Mouse (Mus musculus) lung, embryonic 15.5 days (tissue): ENCODE results near the gene Kmo. TPM values are rescaled to one million over a fixed set of nuclear protein-coding genes. Genes with fewer than 3 reads are reported as not detected.

Experiments
- ATAC-seq: fragments of 200-750 bp; cut with Nextera tagmentation; 2 replicates; pipeline ENCODE4 v1.8.0; 2017; ENCODE audit warnings: moderate number of reproducible peaks, borderline replicate concordance; ENCODE audit not compliant: low FRiP score, low TSS enrichment; ENCODE audit errors: extremely low read depth
- H3K27ac ChIP-seq: fragments of 300-500 bp; sonication (generic); 2 replicates; pipeline ENCODE4 v1.5.1; 2015; ENCODE audit warnings: moderate library complexity, mild to moderate bottlenecking, inconsistent platforms
- H3K27me3 ChIP-seq: fragments of 300-500 bp; sonication (generic); 2 replicates; pipeline ENCODE4 v1.6.1; 2015; ENCODE audit warnings: inconsistent platforms
- H3K36me3 ChIP-seq: fragments of 300-500 bp; sonication (generic); 2 replicates; pipeline ENCODE4 v1.6.1; 2015; ENCODE audit warnings: inconsistent platforms
- H3K4me1 ChIP-seq: fragments of 300-500 bp; sonication (generic); 2 replicates; pipeline ENCODE4 v1.6.1; 2015; ENCODE audit warnings: inconsistent platforms
- H3K4me2 ChIP-seq: fragments of 300-500 bp; sonication (generic); 2 replicates; pipeline ENCODE4 v1.6.1; 2015; ENCODE audit warnings: inconsistent platforms, mild to moderate bottlenecking, moderate library complexity
- H3K4me3 ChIP-seq: fragments of 300-500 bp; sonication (generic); 2 replicates; pipeline ENCODE4 v1.5.1; 2015; ENCODE audit warnings: mild to moderate bottlenecking, inconsistent platforms
- H3K9ac ChIP-seq: fragments of 300-500 bp; sonication (generic); 2 replicates; pipeline ENCODE4 v1.6.1; 2015; ENCODE audit warnings: inconsistent platforms
- H3K9me3 ChIP-seq: fragments of 300-500 bp; sonication (generic); 2 replicates; pipeline ENCODE4 v1.6.1; 2016; ENCODE audit warnings: inconsistent platforms
- WGBS: fragments of 180-500 bp; shearing (Covaris S2); methylation state at CpG from one replicate; pipeline ENCODE4 v1.1.7; 2015; 5-methylcytosine and 5-hydroxymethylcytosine counted together
- polyA plus RNA-seq: library from polyadenylated mRNA; unstranded; fragments of >200 nt; fragmentation: Nextera tagmentation; extraction: Ambion mirVana; gene quantifications from 2 replicates; pipeline ENCODE4 v1.2.1, GENCODE M21; 2015

The Kmo gene
- polyA plus RNA-seq, 1 experiment from 2014 or later, result 0.22 TPM

DNA sequence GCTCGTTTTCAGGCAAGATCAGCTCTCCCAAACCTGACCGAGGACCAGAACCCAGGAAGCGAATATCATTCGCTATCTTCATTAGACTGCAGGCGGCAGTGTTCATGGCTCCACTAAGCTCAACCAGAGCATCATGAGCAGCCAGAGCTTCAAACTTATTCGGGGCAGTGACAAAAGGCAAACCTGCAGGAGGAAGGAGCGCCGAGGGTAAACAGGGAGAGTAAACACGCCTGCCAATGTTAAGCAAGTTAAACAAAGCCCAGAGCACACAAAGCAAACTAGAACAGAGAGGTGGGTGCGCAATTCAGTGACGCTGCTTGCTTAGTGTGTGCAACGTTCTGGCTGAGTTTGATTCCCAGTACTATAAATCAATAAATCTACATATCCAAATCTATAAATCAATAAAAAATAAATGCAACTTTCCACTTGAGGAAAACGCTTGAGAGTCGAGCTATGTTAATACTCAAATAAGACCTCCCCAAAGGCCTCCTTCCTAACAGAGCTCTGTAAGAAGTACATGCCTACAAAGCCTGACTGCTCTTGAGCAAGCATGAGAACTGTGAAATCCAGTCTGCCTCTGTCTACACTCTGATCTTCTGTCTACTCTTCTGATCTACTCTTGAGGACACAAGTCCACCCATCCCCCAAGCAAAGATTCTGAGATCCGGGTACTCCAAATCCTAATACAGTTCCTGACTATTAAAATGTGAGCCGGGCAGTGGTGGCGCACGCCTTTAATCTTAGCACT, 12.2 kb upstream of the Kmo start:
- H3K9me3 ChIP-seq, result no peaks in the 10 kb centered on the region
- H3K4me1 ChIP-seq, result no peaks in the 10 kb centered on the region
- no peaks in the 10 kb centered on the region for H3K27me3 ChIP-seq
- no peak overlapping the region for H3K27ac ChIP-seq
- H3K9ac ChIP-seq, result no peak overlapping the region
- H3K4me2 ChIP-seq, result no peak overlapping the region
- 66% methylated on average over 18 of the region's 18 CpGs for WGBS
- no peak for ATAC-seq
- H3K4me3 ChIP-seq, result no peak overlapping the region
- peaks cover 74% of the 10 kb centered on the region for H3K36me3 ChIP-seq

- Histone ChIP-seq H3K27ac (no peak overlapping the region), H3K36me3 (peaks cover 71% of the 10 kb centered on the region), H3K4me3 (no peak overlapping the region), H3K4me2 (no peak overlapping the region), H3K27me3 (no peaks in the 10 kb centered on the region), H3K9me3 (no peaks in the 10 kb centered on the region), H3K9ac (no peak overlapping the region), H3K4me1 (no peaks in the 10 kb centered on the region)
- no peak for ATAC-seq
- WGBS, result 86% methylated on average over 3 of the region's 3 CpGs
Observed at GRCm38 (mm10) chr1:175608708-175609107, 11.5 kb upstream of the Kmo start.

DNA sequence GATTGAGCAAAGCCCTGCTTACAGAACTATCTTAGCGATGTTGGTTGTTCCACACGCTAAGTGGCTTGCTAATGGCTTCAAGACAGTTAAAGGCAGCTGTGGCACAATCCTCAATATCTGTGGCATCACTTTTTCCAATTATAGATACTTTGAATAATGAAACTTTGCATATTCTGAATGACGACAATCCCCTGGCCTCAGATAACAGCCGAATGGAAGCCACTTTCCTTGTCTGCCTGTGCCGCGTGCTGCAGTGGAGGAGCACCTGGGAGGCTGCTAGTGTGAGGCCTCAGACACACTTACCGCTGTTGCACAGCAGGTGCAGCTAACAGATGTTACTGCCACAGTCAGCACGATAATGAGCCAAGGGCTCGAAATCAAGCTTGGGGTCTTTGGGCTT, 5.2 kb upstream of the Kmo start:
- peaks cover 68% of the 10 kb centered on the region for H3K36me3 ChIP-seq
- no peak for ATAC-seq
- no peak overlapping the region for H3K4me2 ChIP-seq

DNA sequence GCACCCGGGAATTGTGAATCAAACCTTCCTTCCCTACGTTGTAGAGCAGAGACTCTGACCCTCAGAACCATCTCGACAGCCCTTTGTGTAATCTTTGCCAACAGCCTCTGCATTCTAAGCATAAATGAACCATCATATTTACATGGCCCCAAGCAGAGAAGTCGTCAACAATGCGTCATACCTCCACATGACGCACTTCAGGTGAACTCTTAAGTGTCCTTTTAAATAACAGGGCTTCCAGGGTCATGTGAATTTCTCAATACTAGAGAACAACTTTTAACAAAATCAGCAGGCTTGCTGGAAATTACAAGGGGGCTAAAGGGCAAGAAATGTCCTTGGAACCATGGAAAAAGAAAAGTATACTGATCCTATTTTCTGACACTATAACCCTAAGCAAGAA, 3.5 kb downstream of the Kmo start:
- ATAC-seq, result no peak
- H3K4me2 ChIP-seq, result no peak overlapping the region
- H3K4me3 ChIP-seq, result no peak overlapping the region
- H3K36me3 ChIP-seq, result peaks cover 3% of the 10 kb centered on the region; the same call in 1 of the 2 replicates
- H3K27me3 ChIP-seq, result no peaks in the 10 kb centered on the region
- no peak overlapping the region for H3K9ac ChIP-seq
- 73% methylated on average over 6 of the region's 6 CpGs for WGBS
- H3K27ac ChIP-seq, result no peak overlapping the region
- H3K9me3 ChIP-seq, result no peaks in the 10 kb centered on the region
- H3K4me1 ChIP-seq, result peaks cover 8% of the 10 kb centered on the region

More for the DNA sequence above, 5.2 kb upstream of the Kmo start:
- Histone ChIP-seq H3K9me3 (no peaks in the 10 kb centered on the region), H3K27ac (no peak overlapping the region), H3K9ac (no peak overlapping the region), H3K4me3 (no peak overlapping the region), H3K4me1 (no peaks in the 10 kb centered on the region), H3K27me3 (no peaks in the 10 kb centered on the region)
- 93% methylated on average over 9 of the region's 9 CpGs for WGBS

DNA sequence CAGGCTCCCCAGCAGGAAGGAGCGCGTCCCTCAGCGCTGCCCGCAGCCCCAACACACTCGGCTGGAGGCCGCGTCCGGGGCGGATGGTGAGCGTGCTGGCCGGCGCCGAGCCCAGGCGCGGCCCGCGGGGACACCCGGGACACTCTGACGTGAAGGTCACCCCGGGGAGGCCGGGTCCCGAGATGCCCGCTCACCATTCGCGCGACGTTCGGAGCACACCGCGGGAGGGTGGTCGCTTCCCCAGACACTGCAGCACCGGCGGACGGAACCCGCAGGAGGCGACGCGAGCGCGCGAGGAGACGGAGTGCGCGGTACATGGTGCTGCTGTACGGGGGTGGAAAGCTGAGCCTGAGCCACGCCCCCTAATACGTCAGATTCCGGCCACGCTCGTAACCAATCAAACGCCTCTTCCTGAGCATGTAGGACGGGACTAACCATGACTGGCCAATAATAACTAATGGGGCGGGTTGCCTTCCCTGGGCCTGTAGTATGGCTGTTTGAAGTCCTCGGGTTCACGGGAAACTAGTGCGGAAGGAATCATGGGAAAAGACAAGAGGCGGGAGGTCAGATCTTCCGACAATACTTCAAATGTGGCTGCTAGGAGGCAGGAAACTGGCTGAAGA, 5.2 kb downstream of the Kmo start, which contains the start of gene Fh1:
TSS of gene Fh1 (minus strand) at position 379 of the 623 bp plus-strand sequence.
- ATAC-seq, result peak; percentile 100
- no peaks in the 10 kb centered on the region for H3K9me3 ChIP-seq
- H3K36me3 ChIP-seq, result no peaks in the 10 kb centered on the region; the same call in 1 of the 2 replicates
- H3K9ac ChIP-seq, result peak within 1 kb of the TSS; percentile 87
- H3K4me2 ChIP-seq, result peak within 1 kb of the TSS; percentile 75
- H3K4me3 ChIP-seq, result peak within 1 kb of the TSS; percentile 84
- no peaks in the 10 kb centered on the region for H3K27me3 ChIP-seq
- 0% methylated on average over 57 of the region's 58 CpGs for WGBS
- peaks cover 8% of the 10 kb centered on the region for H3K4me1 ChIP-seq
- H3K27ac ChIP-seq, result peak within 1 kb of the TSS; percentile 86

DNA sequence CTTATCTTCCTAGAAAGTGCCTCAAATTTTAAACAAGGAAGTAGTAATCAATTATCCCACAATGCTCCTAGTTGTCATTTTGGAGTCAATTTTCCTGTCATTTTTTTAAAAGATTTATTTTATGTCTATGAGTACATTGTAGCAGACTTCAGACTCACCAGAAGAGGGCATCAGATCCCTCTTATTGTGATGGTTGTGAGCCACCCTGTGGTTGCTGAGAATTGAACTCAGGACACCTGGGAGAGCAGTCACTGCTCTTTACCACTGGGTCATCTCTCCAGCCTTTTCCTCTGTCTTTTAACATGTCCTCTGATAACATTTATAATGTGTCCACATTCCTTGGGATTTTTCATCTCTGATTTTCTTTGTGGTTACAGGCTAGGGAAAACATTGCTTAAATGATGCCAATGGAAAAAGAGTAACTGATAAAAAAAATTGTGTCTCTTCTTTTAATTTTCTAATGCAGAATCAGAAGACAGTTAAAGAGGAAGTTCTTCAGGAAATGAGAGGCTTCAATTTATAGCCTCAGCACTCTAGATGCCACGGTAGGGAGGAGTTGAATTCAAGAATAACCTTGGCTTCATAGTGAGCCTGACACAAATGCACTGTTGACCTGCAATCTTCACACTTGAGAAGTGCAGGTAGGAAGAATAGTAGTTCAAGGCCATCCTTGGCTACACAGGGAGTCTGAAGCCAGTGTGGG, 6.0 kb downstream of the Kmo start:
- peak overlapping the region; percentile 86 for H3K27ac ChIP-seq
- H3K4me1 ChIP-seq, result peaks cover 8% of the 10 kb centered on the region
- H3K4me3 ChIP-seq, result peak overlapping the region; percentile 84
- peak overlapping the region; percentile 57 for H3K4me2 ChIP-seq
- H3K9ac ChIP-seq, result no peak overlapping the region
- no peaks in the 10 kb centered on the region for H3K9me3 ChIP-seq
- WGBS, result 63% methylated on average over 1 of the region's 1 CpGs
- H3K36me3 ChIP-seq, result no peaks in the 10 kb centered on the region
- peak; percentile 41; the same call in 1 of the 2 replicates for ATAC-seq
- H3K27me3 ChIP-seq, result no peaks in the 10 kb centered on the region

- 80% methylated on average over 6 of the region's 6 CpGs for WGBS
- no peak for ATAC-seq
- H3K9me3 ChIP-seq, result no peaks in the 10 kb centered on the region
- no peak overlapping the region for H3K4me2 ChIP-seq
- peaks cover 5% of the 10 kb centered on the region for H3K4me1 ChIP-seq
- no peak overlapping the region for H3K9ac ChIP-seq
- no peak overlapping the region for H3K4me3 ChIP-seq
- no peaks in the 10 kb centered on the region for H3K36me3 ChIP-seq
- H3K27me3 ChIP-seq, result no peaks in the 10 kb centered on the region
- H3K27ac ChIP-seq, result no peak overlapping the region
Observed at GRCm38 (mm10) chr1:175629248-175629647, 9.1 kb downstream of the Kmo start.

GRCm38 (mm10) chr1:175630345-175630744, 10.2 kb downstream of the Kmo start:
- Histone ChIP-seq H3K9me3 (no peaks in the 10 kb centered on the region), H3K4me1 (no peaks in the 10 kb centered on the region), H3K27ac (no peak overlapping the region), H3K27me3 (no peaks in the 10 kb centered on the region), H3K4me3 (no peak overlapping the region), H3K9ac (no peak overlapping the region), H3K36me3 (no peaks in the 10 kb centered on the region), H3K4me2 (no peak overlapping the region)
- no peak for ATAC-seq
- WGBS, result 71% methylated on average over 5 of the region's 5 CpGs

DNA sequence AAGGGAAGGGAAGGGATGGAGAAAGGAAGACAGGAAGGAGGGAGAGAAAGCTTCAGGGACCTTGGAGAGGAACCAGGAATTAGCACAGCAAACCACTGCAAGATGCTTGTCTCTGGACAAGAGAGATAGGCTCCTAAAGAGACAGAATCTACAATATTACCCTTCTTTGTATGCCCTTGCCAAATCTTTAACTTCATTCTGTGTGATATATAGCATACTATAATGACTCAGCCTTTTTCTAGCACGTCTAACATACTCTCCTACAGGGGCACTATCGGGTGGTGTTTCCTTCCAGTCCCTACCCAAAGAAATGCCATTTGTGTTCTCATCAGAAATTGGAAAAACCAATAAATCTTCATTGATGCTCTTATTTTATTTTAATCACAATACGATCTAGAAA, 10.9 kb downstream of the Kmo start:
- Histone ChIP-seq H3K4me2 (no peak overlapping the region), H3K4me3 (no peak overlapping the region), H3K9ac (no peak overlapping the region), H3K9me3 (no peaks in the 10 kb centered on the region), H3K27me3 (no peaks in the 10 kb centered on the region), H3K27ac (no peak overlapping the region), H3K4me1 (no peaks in the 10 kb centered on the region), H3K36me3 (no peaks in the 10 kb centered on the region)
- ATAC-seq, result no peak
- 76% methylated on average over 3 of the region's 3 CpGs for WGBS

GRCm38 (mm10) chr1:175631721-175632221, 11.6 kb downstream of the Kmo start:
- H3K9ac ChIP-seq, result no peak overlapping the region
- H3K4me2 ChIP-seq, result no peak overlapping the region
- H3K4me1 ChIP-seq, result no peaks in the 10 kb centered on the region
- H3K9me3 ChIP-seq, result no peaks in the 10 kb centered on the region
- H3K27ac ChIP-seq, result no peak overlapping the region
- no peak for ATAC-seq
- no peak overlapping the region for H3K4me3 ChIP-seq
- H3K27me3 ChIP-seq, result no peaks in the 10 kb centered on the region
- 72% methylated on average over 10 of the region's 10 CpGs for WGBS
- H3K36me3 ChIP-seq, result no peaks in the 10 kb centered on the region

DNA sequence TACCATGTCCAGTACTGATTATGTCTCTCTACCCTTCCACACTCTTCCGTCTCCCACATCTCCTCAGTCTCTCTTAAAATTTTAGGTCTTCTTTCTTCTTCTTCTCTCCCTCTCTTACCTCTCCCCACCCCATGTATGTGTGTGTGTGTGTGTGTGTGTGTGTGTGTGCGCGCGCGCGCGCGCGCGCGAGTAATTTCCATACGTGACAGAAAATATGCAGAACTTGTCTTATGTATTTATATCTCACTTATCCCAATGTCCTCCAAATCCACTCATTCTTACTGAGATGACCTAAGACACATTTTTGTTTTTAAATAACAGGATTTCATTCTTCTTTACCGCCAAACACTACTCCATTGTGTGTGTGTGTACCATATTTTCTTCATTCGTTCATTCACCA, 12.3 kb downstream of the Kmo start:
- 95% methylated on average over 14 of the region's 14 CpGs for WGBS
- no peak for ATAC-seq

GRCm38 (mm10) chr1:175637677-175638076, 17.5 kb downstream of the Kmo start:
- ATAC-seq, result no peak
- no peaks in the 10 kb centered on the region for H3K9me3 ChIP-seq
- H3K4me3 ChIP-seq, result no peak overlapping the region
- no peak overlapping the region for H3K9ac ChIP-seq
- no peaks in the 10 kb centered on the region for H3K4me1 ChIP-seq
- no peaks in the 10 kb centered on the region for H3K36me3 ChIP-seq
- H3K27ac ChIP-seq, result no peak overlapping the region
- H3K4me2 ChIP-seq, result no peak overlapping the region
- no peaks in the 10 kb centered on the region for H3K27me3 ChIP-seq
- whole genome bisulfite sequencing, result 68% methylated on average over 7 of the region's 7 CpGs

More for the DNA sequence above, 12.3 kb downstream of the Kmo start:
- H3K27me3 ChIP-seq, result no peaks in the 10 kb centered on the region
- no peak overlapping the region for H3K27ac ChIP-seq
- H3K36me3 ChIP-seq, result no peaks in the 10 kb centered on the region
- H3K9me3 ChIP-seq, result no peaks in the 10 kb centered on the region
- no peak overlapping the region for H3K4me3 ChIP-seq
- H3K9ac ChIP-seq, result no peak overlapping the region
- H3K4me2 ChIP-seq, result no peak overlapping the region
- no peaks in the 10 kb centered on the region for H3K4me1 ChIP-seq
